21 mouse cellular contexts compared by ENCODE assay signal in genomic region chr11:76247239-76247638, GRCm38 (mm10). TPM values are rescaled to one million over a fixed set of nuclear protein-coding genes. Genes with fewer than 3 reads are reported as not detected.
DNase-seq lines count a peak whose midpoint lies in the region; ATAC-seq and TF ChIP-seq lines count a peak whose summit lies in the region.
"Had no signal": no experiment of that assay in that cellular context is flagged by ENCODE, and none has a peak within 500 bp of the region (broad histone marks: within the 10 kb centered on the region; RNA-seq: fewer than 3 reads in every experiment).

No protein-coding gene starts in this region.

- WGBS in intestine, postnatal 0 days = 44% methylated on average over 2 of the region's 2 CpGs
- 47% methylated on average over 2 of the region's 2 CpGs for WGBS in intestine, embryonic 16.5 days
- 39% methylated on average over 2 of the region's 2 CpGs for WGBS in forebrain, embryonic 14.5 days

- no peaks in the 10 kb centered on the region for H3K4me1 ChIP-seq in intestine, postnatal 0 days (replicated peaks; ENCODE audit: control insufficient read depth, insufficient read depth, low read length)
- H3K4me1 ChIP-seq in intestine, embryonic 16.5 days (ENCODE audit: control insufficient read depth, insufficient read depth, low read length) = peaks cover 7% of the 10 kb centered on the region; the same call in 1 of the 2 replicates
- peaks cover 8% of the 10 kb centered on the region for H3K4me1 ChIP-seq in forebrain, embryonic 14.5 days (ENCODE audit: control insufficient read depth, insufficient read depth, low read length)

- H3K4me3 ChIP-seq in intestine, postnatal 0 days (ENCODE audit: low read depth, low read length) = no peak overlapping the region
- no peak overlapping the region for H3K4me3 ChIP-seq in intestine, embryonic 16.5 days (ENCODE audit: low read length)
- no peak overlapping the region for H3K4me3 ChIP-seq in forebrain, embryonic 14.5 days (ENCODE audit: low read depth, low read length)
- H3K4me3 ChIP-seq: forebrain, embryonic 13.5 days; hindbrain, embryonic 13.5 days; liver, embryonic 15.5 days; midbrain, embryonic 12.5 days; neural tube, embryonic 12.5 days had no signal

- DNase-seq in 3T3-L1 (ENCODE audit: low read depth, low spot score) (peak; percentile 41), ES-CJ7 (ENCODE audit: low read depth, low spot score) (peak; percentile 57)
- DNase-seq in retina, embryonic 14.5 days (ENCODE audit: low spot score) = peak; percentile 49
- no peak for DNase-seq in layer of hippocampus, adult 9-10 months (ENCODE audit: low spot score)
- DNase-seq in forebrain, embryonic 14.5 days (ENCODE audit: low spot score) = no peak
- DNase-seq: adrenal gland, adult 8-10 months; cerebellum, adult 8-10 months; gastrocnemius, postnatal 10 days; heart, postnatal 10 days; kidney, adult 9 months; kidney, postnatal 25 days; thymus, postnatal 25 days had no signal

- no peaks in the 10 kb centered on the region for H3K9me3 ChIP-seq in intestine, postnatal 0 days (ENCODE audit: control insufficient read depth)
- no peaks in the 10 kb centered on the region for H3K9me3 ChIP-seq in intestine, embryonic 16.5 days (ENCODE audit: control insufficient read depth, low read length)
- H3K9me3 ChIP-seq in forebrain, embryonic 14.5 days (replicated peaks; ENCODE audit: control insufficient read depth, low read length) = no peaks in the 10 kb centered on the region
- H3K9me3 ChIP-seq: forebrain, embryonic 13.5 days; hindbrain, embryonic 13.5 days; liver, embryonic 15.5 days; midbrain, embryonic 12.5 days; neural tube, embryonic 12.5 days had no signal

- H3K36me3 ChIP-seq in intestine, postnatal 0 days (ENCODE audit: control insufficient read depth, insufficient read depth) = peaks cover 12% of the 10 kb centered on the region; the same call in 1 of the 2 replicates
- H3K36me3 ChIP-seq in intestine, embryonic 16.5 days (ENCODE audit: control insufficient read depth, insufficient read depth, low read length) = no peaks in the 10 kb centered on the region
- peaks cover 31% of the 10 kb centered on the region for H3K36me3 ChIP-seq in forebrain, embryonic 14.5 days (ENCODE audit: control insufficient read depth, insufficient read depth, low read length)

- TF ChIP-seq CTCF in intestine, postnatal 0 days (IDR thresholded peaks at IDR 0.05; ENCODE audit: low read depth) = peak; percentile 44

- H3K9ac ChIP-seq in intestine, postnatal 0 days (ENCODE audit: low read depth, low read length) = no peak overlapping the region
- no peak overlapping the region for H3K9ac ChIP-seq in intestine, embryonic 16.5 days (ENCODE audit: low read depth, low read length)
- H3K9ac ChIP-seq in forebrain, embryonic 14.5 days (ENCODE audit: low read length) = no peak overlapping the region
- H3K9ac ChIP-seq: forebrain, embryonic 13.5 days; hindbrain, embryonic 13.5 days; liver, embryonic 15.5 days; midbrain, embryonic 12.5 days; neural tube, embryonic 12.5 days had no signal

- no peak overlapping the region for H3K4me2 ChIP-seq in intestine, postnatal 0 days (replicated peaks; ENCODE audit: low read depth)
- H3K4me2 ChIP-seq in intestine, embryonic 16.5 days (ENCODE audit: low read depth, low read length) = no peak overlapping the region
- no peak overlapping the region for H3K4me2 ChIP-seq in forebrain, embryonic 14.5 days (ENCODE audit: low read length)
- H3K4me2 ChIP-seq: forebrain, embryonic 13.5 days; heart, embryonic 11.5 days; hindbrain, embryonic 13.5 days; liver, embryonic 15.5 days; midbrain, embryonic 12.5 days; neural tube, embryonic 12.5 days had no signal

- H3K27ac ChIP-seq in intestine, postnatal 0 days (ENCODE audit: low read depth, low read length) = no peak overlapping the region
- no peak overlapping the region for H3K27ac ChIP-seq in intestine, embryonic 16.5 days (ENCODE audit: low read length)
- H3K27ac ChIP-seq in forebrain, embryonic 14.5 days (ENCODE audit: low read depth, low read length) = no peak overlapping the region
- H3K27ac ChIP-seq: forebrain, embryonic 13.5 days; hindbrain, embryonic 13.5 days; liver, embryonic 15.5 days; midbrain, embryonic 12.5 days; neural tube, embryonic 12.5 days had no signal

- ATAC-seq in intestine, postnatal 0 days = no peak
- ATAC-seq in intestine, embryonic 16.5 days = no peak
- no peak for ATAC-seq in forebrain, embryonic 14.5 days
- ATAC-seq: forebrain, embryonic 13.5 days had no signal

- no peaks in the 10 kb centered on the region for H3K27me3 ChIP-seq in intestine, postnatal 0 days (replicated peaks; ENCODE audit: control insufficient read depth, insufficient read depth, low read length)
- no peaks in the 10 kb centered on the region for H3K27me3 ChIP-seq in intestine, embryonic 16.5 days (replicated peaks; ENCODE audit: control insufficient read depth, insufficient read depth, low read length)
- no peaks in the 10 kb centered on the region for H3K27me3 ChIP-seq in forebrain, embryonic 14.5 days (replicated peaks; ENCODE audit: control insufficient read depth, insufficient read depth, low read length)
- H3K27me3 ChIP-seq: forebrain, embryonic 13.5 days; hindbrain, embryonic 13.5 days; liver, embryonic 15.5 days; midbrain, embryonic 12.5 days; neural tube, embryonic 12.5 days had no signal

RNA-seq across cellular contexts. Expression of gene Glod4, which starts 3.7 kb away (rescaled TPM):
- polyA plus RNA-seq in intestine, postnatal 0 days (2015; fragmentation: Nextera tagmentation; extraction: Ambion mirVana) = 68.9 and 77.2 TPM in 2 replicates
- polyA plus RNA-seq in intestine, embryonic 16.5 days (2015; fragmentation: Nextera tagmentation; extraction: Ambion mirVana) = 119 and 129 TPM in 2 replicates
- polyA plus RNA-seq in forebrain, embryonic 14.5 days (2014; fragmentation: Nextera tagmentation; extraction: Ambion mirVana) = 137 and 144 TPM in 2 replicates

RNA-seq across cellular contexts. Expression of gene Mrm3, which starts 3.7 kb away (rescaled TPM):
- polyA plus RNA-seq in intestine, postnatal 0 days (2015; fragmentation: Nextera tagmentation; extraction: Ambion mirVana) = 8.4 and 8.9 TPM in 2 replicates
- polyA plus RNA-seq in intestine, embryonic 16.5 days (2015; fragmentation: Nextera tagmentation; extraction: Ambion mirVana) = 22.9 and 29.2 TPM in 2 replicates
- polyA plus RNA-seq in forebrain, embryonic 14.5 days (2014; fragmentation: Nextera tagmentation; extraction: Ambion mirVana) = 21.6 and 23.8 TPM in 2 replicates

RNA-seq across cellular contexts. Expression of gene Gemin4, which starts 29.8 kb away (rescaled TPM):
- 5.7 and 7.5 TPM in 2 replicates for polyA plus RNA-seq in intestine, postnatal 0 days (2015; fragmentation: Nextera tagmentation; extraction: Ambion mirVana)
- polyA plus RNA-seq in intestine, embryonic 16.5 days (2015; fragmentation: Nextera tagmentation; extraction: Ambion mirVana) = 26.6 and 29.4 TPM in 2 replicates
- polyA plus RNA-seq in forebrain, embryonic 14.5 days (2014; fragmentation: Nextera tagmentation; extraction: Ambion mirVana) = 25.0 and 25.7 TPM in 2 replicates

RNA-seq across cellular contexts. Expression of gene Dbil5, which starts 29.8 kb away (rescaled TPM):
- 0.65 and 0.86 TPM in 2 replicates for polyA plus RNA-seq in intestine, postnatal 0 days (2015; fragmentation: Nextera tagmentation; extraction: Ambion mirVana)
- polyA plus RNA-seq in intestine, embryonic 16.5 days (2015; fragmentation: Nextera tagmentation; extraction: Ambion mirVana) = 0.86 and 1.1 TPM in 2 replicates
- not detected in 2 replicates for polyA plus RNA-seq in forebrain, embryonic 14.5 days (2014; fragmentation: Nextera tagmentation; extraction: Ambion mirVana)
- polyA plus RNA-seq: forebrain, embryonic 13.5 days; midbrain, embryonic 12.5 days; spleen, adult 2 months had no signal

Comparison
In these comparisons a context has a peak if more than half of its experiments do, and no peak if none do; other contexts are left out.
1. DNase-seq: peak in 3T3-L1 (single experiment), ES-CJ7 (single experiment) and retina, embryonic 14.5 days (single experiment); none in layer of hippocampus, adult 9-10 months (single experiment) and forebrain, embryonic 14.5 days (single experiment).